Mouse (Mus musculus) spleen, adult 2 months (tissue): Measurements from ENCODE around the gene Mical3. TPM values are rescaled to one million over a fixed set of nuclear protein-coding genes. Genes with fewer than 3 reads are reported as not detected.

Source experiments
- DNase-seq, 2 experiments: peaks; one replicate each; pipeline versions ENCODE4 v3.0.0 to v3.0.0-alpha.2; 2012 to 2021; ENCODE audit warnings: low spot score in 2 of 2, low read depth in 1 of 2
- H3K27ac ChIP-seq: fragments of 200-500 bp; 2 replicates; pipeline ENCODE4 v1.5.1; 2012; ENCODE audit warnings: low read length, inconsistent platforms; ENCODE audit not compliant: insufficient read depth
- H3K27me3 ChIP-seq: fragments of 200-500 bp; 2 replicates; pipeline ENCODE4 v1.6.1; 2012; ENCODE audit warnings: mild to moderate bottlenecking, moderate library complexity, low read length, inconsistent platforms; ENCODE audit not compliant: control insufficient read depth, insufficient read depth
- H3K36me3 ChIP-seq: fragments of 200-500 bp; 2 replicates; pipeline ENCODE4 v1.6.1; 2012; ENCODE audit warnings: mild to moderate bottlenecking, low read length, inconsistent platforms; ENCODE audit not compliant: control insufficient read depth, insufficient read depth
- H3K4me1 ChIP-seq: fragments of 200-500 bp; 2 replicates; pipeline ENCODE4 v1.6.1; 2011; ENCODE audit warnings: inconsistent platforms; ENCODE audit not compliant: control insufficient read depth, insufficient read depth, insufficient read length
- H3K4me3 ChIP-seq: fragments of 200-500 bp; 2 replicates; pipeline ENCODE4 v1.5.1; 2011; ENCODE audit warnings: mild to moderate bottlenecking, inconsistent platforms; ENCODE audit not compliant: insufficient read depth, insufficient read length; ENCODE audit errors: extremely low read depth
- CTCF ChIP-seq: fragments of 200-500 bp; IDR thresholded peaks from 2 replicates; pipeline ENCODE4 v1.5.1; 2011; ENCODE audit warnings: mild to moderate bottlenecking, inconsistent platforms; ENCODE audit not compliant: insufficient read depth, insufficient read length, insufficient replicate concordance; ENCODE audit errors: extremely low read depth
- POLR2A ChIP-seq: fragments of 200-500 bp; IDR thresholded peaks from 2 replicates; pipeline ENCODE4 v1.6.1; 2011; ENCODE audit warnings: low read depth, low read length, inconsistent platforms
- WGBS: fragments of 180-500 bp; shearing (Covaris S2); methylation state at CpG from one replicate; pipeline ENCODE4 v1.1.7; 2018; 5-methylcytosine and 5-hydroxymethylcytosine counted together
- polyA plus RNA-seq: library from polyadenylated mRNA; depleted of rRNA; stranded (reverse); fragments of >200 nt; gene quantifications from 2 replicates; pipeline ENCODE4 v1.2.3, GENCODE M21; 2012

Mical3 gene
- polyA plus RNA-seq, 1 experiment, result 11.2 TPM

- TF ChIP-seq CTCF, result no peak
- TF ChIP-seq POLR2A, result no peak
- H3K27ac ChIP-seq, result no peak overlapping the region
- H3K36me3 ChIP-seq, result no peaks in the 10 kb centered on the region
- no peaks in the 10 kb centered on the region for H3K27me3 ChIP-seq
- no peaks in the 10 kb centered on the region for H3K4me1 ChIP-seq
- 90% methylated on average over 6 of the region's 6 CpGs for WGBS
- DNase-seq, result no peak
- no peak overlapping the region for H3K4me3 ChIP-seq
Observed at GRCm38 (mm10) chr6:121174761-121175160, 44.0 kb upstream of the Mical3 start.

- no peak for DNase-seq
- WGBS, result 62% methylated on average over 5 of the region's 5 CpGs
- no peaks in the 10 kb centered on the region for H3K27me3 ChIP-seq
Observed at GRCm38 (mm10) chr6:121173471-121173870, 42.7 kb upstream of the Mical3 start.

GRCm38 (mm10) chr6:121171102-121171501, 40.3 kb upstream of the Mical3 start:
- H3K36me3 ChIP-seq, result no peaks in the 10 kb centered on the region
- DNase-seq, result no peak
- H3K27ac ChIP-seq, result no peak overlapping the region
- WGBS, result 83% methylated on average over 6 of the region's 6 CpGs
- no peak for TF ChIP-seq POLR2A
- no peak for TF ChIP-seq CTCF
- H3K4me3 ChIP-seq, result no peak overlapping the region
- H3K27me3 ChIP-seq, result no peaks in the 10 kb centered on the region
- H3K4me1 ChIP-seq, result no peaks in the 10 kb centered on the region

More at GRCm38 (mm10) chr6:121173471-121173870, 42.7 kb upstream of the Mical3 start:
- no peak overlapping the region for H3K27ac ChIP-seq
- H3K4me1 ChIP-seq, result no peaks in the 10 kb centered on the region
- H3K36me3 ChIP-seq, result no peaks in the 10 kb centered on the region
- no peak for TF ChIP-seq CTCF
- no peak for TF ChIP-seq POLR2A
- no peak overlapping the region for H3K4me3 ChIP-seq

GRCm38 (mm10) chr6:121167381-121167975, 36.7 kb upstream of the Mical3 start:
- Histone ChIP-seq H3K4me1 (no peaks in the 10 kb centered on the region), H3K27me3 (no peaks in the 10 kb centered on the region), H3K27ac (no peak overlapping the region), H3K36me3 (no peaks in the 10 kb centered on the region), H3K4me3 (no peak overlapping the region)
- WGBS, result 76% methylated on average over 7 of the region's 7 CpGs
- no peak for DNase-seq
- TF ChIP-seq CTCF, result no peak

- no peaks in the 10 kb centered on the region for H3K27me3 ChIP-seq
- no peak for DNase-seq
- H3K36me3 ChIP-seq, result no peaks in the 10 kb centered on the region
- H3K4me3 ChIP-seq, result no peak overlapping the region
- TF ChIP-seq CTCF (no peak), POLR2A (no peak)
- WGBS, result 79% methylated on average over 10 of the region's 10 CpGs
- H3K27ac ChIP-seq, result no peak overlapping the region
- no peaks in the 10 kb centered on the region for H3K4me1 ChIP-seq
Observed at GRCm38 (mm10) chr6:121166098-121166552, 35.3 kb upstream of the Mical3 start.

GRCm38 (mm10) chr6:121162616-121163015, 31.8 kb upstream of the Mical3 start:
- Histone ChIP-seq H3K27ac (no peak overlapping the region), H3K4me3 (no peak overlapping the region), H3K4me1 (no peaks in the 10 kb centered on the region), H3K36me3 (no peaks in the 10 kb centered on the region), H3K27me3 (no peaks in the 10 kb centered on the region)
- no peak for TF ChIP-seq POLR2A
- no peak for DNase-seq
- WGBS, result 89% methylated on average over 12 of the region's 12 CpGs

- DNase-seq, result no peak
- Histone ChIP-seq H3K27ac (no peak overlapping the region), H3K4me3 (no peak overlapping the region), H3K4me1 (no peaks in the 10 kb centered on the region), H3K36me3 (no peaks in the 10 kb centered on the region), H3K27me3 (no peaks in the 10 kb centered on the region)
- no peak for TF ChIP-seq POLR2A
- no peak for TF ChIP-seq CTCF
- WGBS, result 74% methylated on average over 6 of the region's 6 CpGs
Observed at GRCm38 (mm10) chr6:121160126-121160525, 29.3 kb upstream of the Mical3 start.

GRCm38 (mm10) chr6:121159616-121160015, 28.8 kb upstream of the Mical3 start:
- TF ChIP-seq CTCF (no peak), POLR2A (no peak)
- 87% methylated on average over 5 of the region's 5 CpGs for WGBS
- Histone ChIP-seq H3K4me3 (no peak overlapping the region), H3K4me1 (no peaks in the 10 kb centered on the region), H3K27ac (no peak overlapping the region), H3K27me3 (no peaks in the 10 kb centered on the region), H3K36me3 (no peaks in the 10 kb centered on the region)
- DNase-seq, result no peak
